Mouse (Mus musculus): ENCODE measurements at regions not wholly inside any gene's neighbourhood (a gene's known extent, or its start where the extent isn't known, plus 50 kb on each side); places are given as distances from the start of the nearest gene placed in this dataset.

DNA sequence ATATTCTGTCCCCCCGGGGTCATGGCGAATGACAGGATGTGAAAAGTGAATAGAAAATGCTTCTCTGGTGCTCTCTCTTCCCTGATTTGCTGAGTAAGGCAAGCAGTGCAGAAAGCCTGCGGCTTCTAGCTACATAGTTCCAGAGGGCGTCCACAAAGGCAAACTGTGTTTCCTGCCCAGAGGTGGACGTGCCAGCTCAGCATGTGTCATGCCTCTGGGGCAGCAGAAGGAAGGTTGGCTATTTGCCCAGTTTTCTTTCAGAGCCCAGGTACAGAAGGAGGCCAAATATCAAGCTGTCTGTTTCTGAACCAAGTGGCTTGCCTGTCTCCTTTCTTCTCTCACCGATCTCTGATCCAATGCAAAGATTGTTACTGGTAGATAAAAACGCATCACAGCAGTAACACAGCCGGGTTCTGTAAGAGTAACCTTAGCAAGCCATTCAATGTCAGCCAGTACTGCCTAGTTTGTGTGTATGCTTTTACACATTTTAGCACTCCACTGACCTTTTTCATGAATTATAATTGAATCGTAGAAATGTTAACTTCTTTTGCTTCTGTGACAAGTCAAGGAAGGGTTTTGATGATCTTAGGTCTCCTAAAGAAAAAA lies 223.3 kb upstream of the Impg1 start:
- peak; percentile 36 to 48 for DNase-seq (ENCODE audit: low spot score in 2 of 2)

DNA sequence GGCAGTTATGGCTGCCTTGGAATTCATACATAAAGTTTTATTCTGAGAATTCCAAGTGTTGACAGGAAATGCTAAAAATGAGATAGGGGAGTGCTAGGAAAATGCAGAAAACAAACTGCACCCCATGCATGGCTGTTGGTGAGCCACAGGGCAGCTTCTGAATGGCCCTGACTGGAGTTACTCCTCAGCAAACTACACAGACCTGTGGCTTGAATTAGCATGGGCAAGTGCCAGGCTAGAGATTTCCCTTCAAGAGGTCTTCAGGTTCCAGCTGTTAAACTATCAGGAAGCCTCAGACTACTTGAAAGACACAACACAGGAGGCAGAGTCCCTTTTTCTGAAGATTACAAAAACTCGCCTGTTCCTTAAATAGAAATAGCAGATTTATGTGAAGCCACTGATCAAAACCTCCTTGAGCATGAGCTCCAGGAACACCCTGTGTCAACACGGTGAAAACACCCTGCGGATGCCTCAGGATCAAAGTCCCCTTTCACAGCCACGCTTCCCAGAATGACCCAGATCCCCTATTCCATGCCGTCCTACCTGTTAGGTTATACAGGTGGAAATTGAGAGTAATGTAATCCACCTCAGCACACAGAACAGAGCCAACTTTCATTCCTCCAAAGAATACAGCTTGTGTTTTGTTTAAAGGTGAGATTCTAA lies 217.9 kb upstream of the Impg1 start:
- no peak for DNase-seq (ENCODE audit: low spot score in 2 of 2)

DNA sequence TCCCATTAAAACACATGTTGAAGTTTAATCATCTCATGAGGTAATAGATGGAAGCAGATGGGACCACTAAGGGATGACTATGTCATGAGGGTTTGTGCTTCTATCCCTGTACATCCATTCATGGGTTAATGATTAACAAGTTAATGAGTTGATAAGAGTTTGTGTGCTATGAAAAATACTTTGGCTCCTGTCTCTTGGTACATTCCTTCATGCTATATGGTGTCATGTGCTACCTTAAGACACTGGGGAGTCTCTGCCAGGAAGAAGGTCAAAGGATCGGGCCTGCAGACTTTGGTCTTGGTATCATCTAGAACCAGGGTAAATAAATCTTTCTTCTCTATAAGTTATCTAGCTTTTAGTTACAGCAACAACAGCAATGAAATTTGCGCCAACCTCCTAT lies 216.4 kb upstream of the Impg1 start:
- DNase-seq (ENCODE audit: low spot score in 2 of 2): no peak

DNA sequence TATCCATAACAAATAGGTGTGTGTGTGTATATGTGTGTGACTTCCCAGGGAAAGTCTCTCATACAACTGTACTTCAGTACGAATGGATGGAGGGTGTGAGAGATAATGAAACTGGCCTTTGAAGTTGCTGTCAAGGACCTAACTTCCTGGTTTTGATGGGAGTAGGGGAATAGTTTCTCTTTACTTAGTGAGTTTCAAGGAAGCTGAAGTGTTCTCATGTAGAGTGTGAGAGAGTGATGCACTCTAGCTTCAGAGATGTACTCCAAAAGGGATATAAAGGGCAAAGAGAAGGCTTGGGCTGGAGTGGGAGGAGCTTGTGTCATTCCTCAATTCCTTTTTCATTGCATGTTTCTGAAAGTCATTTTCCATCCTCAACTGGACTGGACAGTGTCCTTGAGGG lies 206.2 kb upstream of the Impg1 start:
- no peak for DNase-seq (ENCODE audit: low spot score in 2 of 2)

DNA sequence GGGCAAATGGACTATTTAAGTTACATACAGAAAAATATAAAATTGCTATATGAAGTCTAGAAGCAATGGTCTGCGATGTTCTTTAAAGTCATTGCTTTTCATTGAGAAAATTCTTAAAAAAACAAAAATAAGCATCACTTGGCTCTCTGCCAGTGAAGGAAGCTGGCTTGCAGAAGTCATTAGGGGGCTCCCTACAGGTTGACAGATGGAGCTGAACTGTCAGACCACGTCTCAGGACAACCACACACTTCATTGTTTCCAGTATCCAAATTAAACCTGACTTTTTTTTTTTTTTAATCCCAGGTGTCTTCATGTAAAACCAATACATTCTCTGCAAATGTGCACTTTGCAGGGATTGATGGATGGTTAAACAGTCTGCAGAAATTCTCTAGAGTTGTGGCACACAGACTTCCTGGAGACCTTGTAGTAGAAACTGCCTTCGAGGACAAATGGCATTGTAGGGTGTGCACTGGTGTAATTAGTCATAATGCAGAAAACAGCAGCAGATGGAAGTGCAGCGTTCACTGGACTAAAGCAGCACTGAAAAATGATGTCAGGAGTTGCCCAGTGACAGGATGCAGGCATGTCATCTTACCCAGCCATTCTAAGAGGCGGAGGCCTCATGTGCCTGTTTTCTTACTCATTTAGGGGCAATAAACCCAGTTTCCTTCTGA lies 203.4 kb upstream of the Impg1 start:
- DNase-seq (ENCODE audit: low spot score in 2 of 2): no peak

DNA sequence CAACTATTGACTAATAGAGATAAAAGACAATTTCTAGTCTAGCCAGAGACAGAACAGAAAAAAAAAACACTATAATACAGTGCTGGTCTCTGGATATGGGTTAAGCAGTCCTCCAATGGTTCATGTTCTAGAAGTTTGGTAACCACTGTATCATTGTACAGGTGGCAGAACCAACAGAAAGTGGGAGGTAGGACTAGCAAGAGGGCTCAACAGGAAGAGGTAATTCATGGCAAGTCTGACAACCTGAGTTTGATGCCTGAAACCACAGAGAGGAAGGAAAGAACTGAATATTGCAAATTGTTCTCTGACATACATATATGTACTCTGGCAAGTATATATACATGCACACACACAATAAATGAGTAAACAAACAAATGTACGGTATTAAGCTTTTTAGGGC lies 193.5 kb upstream of the Impg1 start:
- DNase-seq (ENCODE audit: low spot score in 2 of 2): no peak

DNA sequence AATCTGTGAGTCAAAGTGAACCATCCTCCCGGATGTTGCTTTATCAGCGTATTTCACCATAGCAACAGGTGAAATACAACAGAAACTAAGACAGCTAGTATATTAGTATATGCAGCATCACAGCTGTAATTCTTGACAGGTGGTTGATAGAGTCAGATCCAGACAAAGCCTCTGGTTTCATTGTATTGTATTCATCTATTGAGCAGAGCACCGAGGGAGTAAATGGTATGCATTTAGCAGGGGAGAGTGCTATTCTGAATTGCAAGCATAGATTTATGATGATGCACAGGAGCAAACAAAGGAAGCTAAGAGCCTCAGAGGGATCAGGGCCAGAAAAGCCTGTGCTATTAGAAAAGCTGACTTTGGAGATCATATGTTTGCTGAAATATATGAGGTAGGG lies 149.8 kb upstream of the Impg1 start:
- DNase-seq (ENCODE audit: low spot score in 2 of 2): no peak

DNA sequence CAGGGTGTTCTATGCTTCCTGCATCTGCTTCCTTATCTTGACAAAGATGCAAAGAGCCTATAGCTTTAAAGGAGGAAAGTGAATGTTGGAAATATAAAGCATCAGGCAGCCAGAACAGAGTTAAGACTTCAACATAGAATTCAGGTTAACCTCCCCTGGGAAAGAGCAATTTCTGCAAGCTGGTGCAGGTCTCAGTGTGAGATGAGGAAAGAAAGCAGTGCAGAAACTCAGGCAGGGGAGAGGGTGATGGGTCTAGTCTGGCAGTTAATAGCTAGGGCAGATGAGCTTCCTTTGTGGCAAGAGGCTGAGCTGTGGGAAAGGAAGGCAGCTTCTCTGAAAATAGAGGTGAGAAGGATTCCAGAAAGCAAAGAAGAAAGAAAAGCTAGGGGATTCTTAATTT lies 134.7 kb upstream of the Impg1 start:
- DNase-seq (ENCODE audit: low spot score in 2 of 2): no peak

DNA sequence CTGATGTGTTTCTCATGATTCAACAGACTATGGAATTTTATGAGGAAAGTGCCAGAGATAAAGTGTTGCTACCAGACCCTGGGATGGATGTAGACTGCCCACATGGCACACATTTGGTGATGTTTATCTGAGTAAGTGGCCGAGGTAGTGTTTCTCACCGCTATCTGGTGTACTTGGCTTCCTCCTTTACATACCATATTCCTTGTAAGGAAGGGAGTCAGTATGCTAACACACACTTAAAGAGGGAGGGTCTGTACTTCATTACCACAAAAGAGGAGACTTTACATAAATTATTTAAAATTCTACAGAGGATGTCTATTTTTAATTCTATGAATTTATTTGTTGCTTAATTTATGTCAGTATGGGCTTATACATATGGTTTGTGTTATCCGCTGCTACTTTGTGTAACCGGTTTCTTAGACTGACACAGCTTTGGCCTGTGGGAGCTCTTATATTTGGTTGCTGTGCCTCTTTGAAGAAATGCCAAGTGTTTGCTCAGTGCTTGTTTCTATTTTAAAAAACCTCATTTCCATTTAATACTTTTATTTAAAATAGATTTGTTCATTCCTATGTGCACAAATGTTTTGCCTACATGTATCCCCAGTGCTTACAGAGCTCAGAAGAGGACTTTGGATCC lies 100.2 kb upstream of the Impg1 start:
- no peak for DNase-seq (ENCODE audit: low spot score in 2 of 2)

DNA sequence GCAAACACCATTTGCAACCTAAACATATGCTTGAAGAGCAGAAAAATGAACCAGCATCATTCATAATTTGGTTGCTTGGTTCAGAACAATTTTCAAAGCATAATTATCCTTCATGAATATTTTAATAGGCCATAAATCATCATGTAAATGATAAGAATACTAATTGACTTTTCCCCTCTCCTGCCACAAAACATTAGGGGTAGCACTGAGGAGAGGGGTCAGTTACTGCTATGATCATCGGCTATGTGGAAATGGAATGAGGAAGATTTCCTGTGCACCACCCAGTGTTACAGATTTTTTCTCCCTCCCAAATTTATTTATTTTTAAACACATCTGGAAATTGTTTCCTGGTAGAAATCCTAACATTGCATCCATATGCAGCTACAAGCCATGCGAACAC lies 98.4 kb upstream of the Impg1 start:
- no peak for DNase-seq (ENCODE audit: low spot score in 2 of 2)

DNA sequence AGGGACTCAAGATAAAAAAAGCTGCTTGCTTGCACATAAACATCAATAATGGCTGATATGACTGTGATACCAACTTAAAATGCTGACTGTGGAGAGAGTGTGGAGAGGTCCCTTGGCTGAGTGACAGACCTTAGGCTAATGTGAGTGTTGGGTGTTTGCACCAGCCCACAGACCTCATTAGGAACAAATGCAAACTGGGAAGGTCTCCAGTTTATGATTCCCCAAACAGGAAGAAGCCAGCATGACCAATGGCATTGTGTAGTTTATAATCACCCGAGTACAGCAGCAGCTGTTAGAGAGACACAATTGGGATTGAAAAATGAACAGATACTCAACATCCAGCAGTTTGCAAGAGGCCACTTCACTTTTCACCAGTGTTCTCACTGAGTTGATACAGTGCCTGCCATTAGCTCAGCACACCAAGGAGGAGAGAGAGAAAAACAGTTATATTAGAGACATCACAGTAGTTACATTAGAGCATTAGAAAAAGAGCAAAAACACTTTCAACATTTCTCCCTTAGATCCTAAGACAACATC lies 90.3 kb upstream of the Impg1 start:
- DNase-seq (ENCODE audit: low spot score in 2 of 2): no peak

Measured in urinary bladder, postnatal 36 days (tissue).